Mouse (Mus musculus) ZHBTc4 (cell line): ENCODE measurements at regions not wholly inside any gene's neighbourhood (a gene's known extent, or its start where the extent isn't known, plus 50 kb on each side); places are given as distances from the start of the nearest gene placed in this dataset.

Source experiments
- DNase-seq: peaks from one replicate; pipeline ENCODE4 v3.0.0-alpha.2; 2011; ENCODE audit warnings: low read depth, low spot score

DNA sequence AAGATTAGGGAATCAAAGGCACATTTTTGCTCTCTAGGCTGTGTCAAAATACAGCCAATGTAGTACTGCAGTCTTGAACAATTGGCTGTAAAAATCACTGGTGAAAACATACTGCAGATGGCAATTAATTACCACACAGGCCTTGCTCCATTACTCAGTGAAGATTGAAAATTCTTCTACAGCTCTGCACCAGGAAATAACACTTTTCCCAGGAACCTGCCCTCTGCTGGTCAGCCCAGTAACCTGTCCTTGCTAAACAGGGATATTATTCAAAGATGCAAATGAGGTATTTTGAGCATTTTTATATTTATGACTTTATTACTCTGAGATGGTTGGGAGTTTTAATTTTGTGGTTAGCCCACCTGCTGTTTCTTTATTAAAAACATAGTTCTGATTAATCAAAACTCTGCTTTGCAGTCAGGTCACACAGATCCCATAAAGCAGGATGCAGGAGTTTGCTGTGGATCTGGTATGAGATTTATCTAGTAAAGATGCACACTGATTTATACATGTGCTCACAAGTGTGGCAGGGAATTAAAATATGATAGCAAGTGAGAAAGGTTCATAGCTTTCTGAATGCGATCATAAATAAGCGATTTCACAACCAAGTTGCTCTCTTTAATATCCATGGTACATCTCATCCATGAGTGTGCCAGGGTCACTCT lies 815.3 kb upstream of the Ghitm start:
- peak; percentile 3 for DNase-seq
